Mouse (Mus musculus) left cerebral cortex, postnatal 14 days (tissue): ENCODE measurements around the gene Slc35g1. TPM values are rescaled to one million over a fixed set of nuclear protein-coding genes. Genes with fewer than 3 reads are reported as not detected.

Experiments used
- DNase-seq, 2 experiments: peaks; one replicate each; pipeline ENCODE4 v3.0.0; 2021 to 2022; ENCODE audit warnings: low spot score in 2 of 2, mixed read lengths in 1 of 2
- intact Hi-C: fragments of 180-260 bp; cut with DNase I; formaldehyde crosslinking; loops from one replicate; pipeline ENCODE4 v1.15.1; 2025
- total RNA-seq, 2 experiments: library from RNA; stranded (reverse); gene quantifications; 2 replicates each; pipeline ENCODE4 v1.2.3; 2021

Gene Slc35g1
- total RNA-seq, 2 experiments from 2014 or later: 2.6 to 3.5 TPM

- peak in 1 of 2 experiments; percentile 28 for DNase-seq
- intact Hi-C loops: no loop called here
Measured at GRCm38 (mm10) chr19:38433381-38433780, 37.6 kb downstream of the Slc35g1 start.

DNA sequence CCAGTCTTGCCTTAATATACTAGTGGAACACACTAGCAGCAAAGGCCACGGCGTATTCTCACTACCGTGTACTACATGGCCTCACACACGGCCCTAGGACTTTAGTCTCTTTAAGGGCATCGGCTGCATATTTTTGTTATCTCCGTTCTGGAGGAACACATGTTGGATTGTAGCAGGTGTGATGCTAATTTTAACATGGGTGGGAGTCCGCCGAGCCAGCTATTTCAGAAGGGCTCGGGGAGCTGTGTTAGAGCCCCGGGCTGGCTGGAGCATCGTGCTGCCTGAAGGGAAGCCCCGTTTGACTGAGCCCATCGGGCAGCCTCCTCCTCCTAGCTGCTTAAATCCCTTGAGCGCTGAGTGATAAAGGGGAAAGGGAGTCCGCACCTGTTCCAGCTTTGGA, 39.4 kb downstream of the Slc35g1 start:
- intact Hi-C loops: no loop called here
- no peak for DNase-seq

DNA sequence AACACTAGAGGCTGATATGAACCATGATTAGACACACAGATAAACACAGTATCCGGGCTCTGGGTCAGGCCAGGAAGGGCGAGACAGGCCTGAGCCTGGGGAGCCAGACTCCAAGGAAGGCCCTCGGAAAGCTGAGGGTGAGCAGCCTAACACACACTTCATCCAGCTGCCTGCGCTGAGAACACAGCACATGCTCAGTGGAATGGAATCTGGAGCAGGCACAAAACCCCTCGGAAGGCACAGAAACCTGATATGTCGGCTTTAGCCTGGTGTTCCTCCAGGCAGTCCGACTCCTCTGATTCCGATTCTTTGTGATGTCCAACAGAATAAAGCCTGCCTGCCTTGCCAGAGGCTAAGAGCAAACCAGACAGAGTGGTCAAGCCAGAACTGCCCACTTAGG, 46.1 kb downstream of the Slc35g1 start:
- DNase-seq: no peak
- intact Hi-C loops: no loop called here

- intact Hi-C loops: no loop called here
- DNase-seq: no peak
Measured at GRCm38 (mm10) chr19:38445758-38446157, 50.0 kb downstream of the Slc35g1 start.

Other genes with a start within 250 kb of the Slc35g1 start
- 10 to 100 TPM; 11.1 to 15.9 TPM for gene Fra10ac1, start 171.8 kb upstream of the Slc35g1 start, total RNA-seq
- gene Lgi1, start 131.4 kb upstream of the Slc35g1 start, total RNA-seq: 100 to 1,000 TPM; 117 to 127 TPM
- gene Plce1, start 85.1 kb downstream of the Slc35g1 start, total RNA-seq: 1 to 10 TPM; 6.1 to 6.8 TPM